In genomic region chr2:26617331-26617730, GRCm38 (mm10) we compare ENCODE assay signal across 43 mouse cellular contexts. TPM values are rescaled to one million over a fixed set of nuclear protein-coding genes. Genes with fewer than 3 reads are reported as not detected.
"Had no signal": no experiment of that assay in that cellular context is flagged by ENCODE, and none has a peak within 500 bp of the region (broad histone marks: within the 10 kb centered on the region; RNA-seq: fewer than 3 reads in every experiment).

No protein-coding gene starts in this region.

- H3K9ac ChIP-seq: hindbrain, embryonic 12.5 days; hindbrain, embryonic 14.5 days; kidney, embryonic 15.5 days; limb, embryonic 12.5 days; liver, embryonic 12.5 days; liver, embryonic 14.5 days had no signal

- H3K27ac ChIP-seq: gastrocnemius, adult 2 months; heart, embryonic 10.5 days; hindbrain, embryonic 10.5 days; hindbrain, embryonic 12.5 days; hindbrain, embryonic 14.5 days; hindbrain, postnatal 0 days; kidney, embryonic 15.5 days; kidney, postnatal 0 days; limb, embryonic 10.5 days; limb, embryonic 12.5 days; liver, embryonic 12.5 days; liver, embryonic 14.5 days had no signal

- H3K9me3 ChIP-seq: heart, embryonic 10.5 days; heart, embryonic 12.5 days; hindbrain, embryonic 10.5 days; hindbrain, embryonic 12.5 days; kidney, embryonic 15.5 days; limb, embryonic 10.5 days; limb, embryonic 12.5 days; liver, embryonic 12.5 days had no signal

- H3K4me3 ChIP-seq: gastrocnemius, adult 2 months; heart, embryonic 10.5 days; heart, embryonic 12.5 days; hindbrain, embryonic 10.5 days; hindbrain, embryonic 12.5 days; kidney, embryonic 15.5 days; limb, embryonic 10.5 days; limb, embryonic 12.5 days; liver, embryonic 12.5 days had no signal

- DNase-seq: gastrocnemius, adult 2 months; gastrocnemius, postnatal 10 days; gastrocnemius, postnatal 25 days; heart, postnatal 10 days; heart, postnatal 4 days; kidney, adult 11 months; kidney, adult 2 months; kidney, adult 9 months; kidney, postnatal 14 days; kidney, postnatal 36 days; layer of hippocampus, adult 9-11 months; layer of hippocampus, postnatal 36 days; liver had no signal

- H3K4me2 ChIP-seq: heart, embryonic 12.5 days; hindbrain, embryonic 12.5 days; hindbrain, embryonic 14.5 days; kidney, embryonic 15.5 days; limb, embryonic 12.5 days; liver, embryonic 12.5 days had no signal

- ATAC-seq: hindbrain, postnatal 0 days; intestine, embryonic 16.5 days; liver, embryonic 12.5 days had no signal

- H3K4me1 ChIP-seq: hindbrain, embryonic 10.5 days; hindbrain, embryonic 12.5 days; kidney, embryonic 15.5 days; limb, embryonic 10.5 days; limb, embryonic 12.5 days; liver, embryonic 12.5 days had no signal

- H3K27me3 ChIP-seq: kidney, embryonic 15.5 days; limb, embryonic 12.5 days had no signal

- H3K36me3 ChIP-seq: heart, embryonic 10.5 days; heart, embryonic 12.5 days; hindbrain, embryonic 10.5 days; hindbrain, embryonic 12.5 days; kidney, embryonic 15.5 days; limb, embryonic 10.5 days; limb, embryonic 12.5 days; liver, embryonic 12.5 days had no signal

RNA-seq across cellular contexts. Expression of gene Gm20532, which starts 30.9 kb away (rescaled TPM):
- total RNA-seq: gastrocnemius, adult 2 months; gastrocnemius, postnatal 25 days; gastrocnemius, postnatal 4 days; granulocyte monocyte progenitor cell, adult 5-6 weeks; heart, postnatal 25 days; heart, postnatal 4 days; hindbrain, postnatal 0 days; layer of hippocampus, adult 18-20 months; layer of hippocampus, adult 8-10 months; layer of hippocampus, postnatal 14 days; layer of hippocampus, postnatal 36 days; left cerebral cortex, adult 18-20 months; left cerebral cortex, adult 8-10 months; left cerebral cortex, postnatal 10 days; left cerebral cortex, postnatal 36 days had no signal
- polyA plus RNA-seq: frontal cortex, adult 2 months; heart, embryonic 10.5 days; heart, embryonic 14.5 days; heart, embryonic 16.5 days; hindbrain, embryonic 10.5 days; hindbrain, embryonic 12.5 days; hindbrain, embryonic 14.5 days; hindbrain, postnatal 0 days; intestine, embryonic 14.5 days; intestine, embryonic 16.5 days; kidney, adult 2 months; kidney, embryonic 15.5 days; kidney, postnatal 0 days; large intestine, adult 2 months; limb, embryonic 10.5 days; limb, embryonic 14.5 days; liver, embryonic 12.5 days; liver, embryonic 14.5 days; liver, embryonic 16.5 days had no signal

RNA-seq across cellular contexts. Expression of gene Lcn4, which starts 53.8 kb away (rescaled TPM):
- total RNA-seq: gastrocnemius, adult 2 months; gastrocnemius, postnatal 10 days; gastrocnemius, postnatal 25 days; gastrocnemius, postnatal 4 days; granulocyte monocyte progenitor cell, adult 5-6 weeks; heart, postnatal 10 days; heart, postnatal 25 days; heart, postnatal 4 days; hindbrain, postnatal 0 days; layer of hippocampus, adult 18-20 months; layer of hippocampus, adult 8-10 months; layer of hippocampus, postnatal 14 days; layer of hippocampus, postnatal 36 days; left cerebral cortex, adult 18-20 months; left cerebral cortex, adult 8-10 months; left cerebral cortex, postnatal 10 days; left cerebral cortex, postnatal 36 days had no signal
- polyA plus RNA-seq: frontal cortex, adult 2 months; heart, embryonic 10.5 days; heart, embryonic 12.5 days; heart, embryonic 14.5 days; heart, embryonic 16.5 days; hindbrain, embryonic 10.5 days; hindbrain, embryonic 12.5 days; hindbrain, embryonic 14.5 days; hindbrain, postnatal 0 days; intestine, embryonic 14.5 days; intestine, embryonic 16.5 days; kidney, embryonic 15.5 days; kidney, postnatal 0 days; limb, embryonic 10.5 days; limb, embryonic 12.5 days; limb, embryonic 14.5 days; liver, embryonic 12.5 days; liver, embryonic 14.5 days; liver, embryonic 16.5 days had no signal
